ENCODE assay signal across 9 mouse cellular contexts in genomic region chr11:24078706-24079316, GRCm38 (mm10). TPM values are rescaled to one million over a fixed set of nuclear protein-coding genes. Genes with fewer than 3 reads are reported as not detected.
A peak's percentile ranks its signal among the peaks of the same experiment; 100 is the strongest.
DNase-seq lines count a peak whose midpoint lies in the region; ATAC-seq and TF ChIP-seq lines count a peak whose summit lies in the region.
"Had no signal": no experiment of that assay in that cellular context is flagged by ENCODE, and none has a peak within 500 bp of the region (broad histone marks: within the 10 kb centered on the region; RNA-seq: fewer than 3 reads in every experiment).

No protein-coding gene starts in this region.

- peak; percentile 48 to 65 for DNase-seq in left cerebral cortex, postnatal 36 days (ENCODE audit: low spot score in 2 of 2)
- DNase-seq in left cerebral cortex, adult 9 months (ENCODE audit: low spot score in 2 of 2): no peak
- DNase-seq in adrenal gland, postnatal 14 days: peak; percentile 70
- peak; percentile 64 to 65 for DNase-seq in heart, adult 2 months
- DNase-seq in spleen, postnatal 4 days (ENCODE audit: low spot score in 2 of 2): peak; percentile 67 to 85
- no peak for DNase-seq in left cerebral cortex, adult 18-20 months (ENCODE audit: low spot score in 2 of 2)

- H3K36me3 ChIP-seq in heart, adult 2 months (ENCODE audit: control insufficient read depth, insufficient read depth, low read length): no peaks in the 10 kb centered on the region
- no peaks in the 10 kb centered on the region for H3K36me3 ChIP-seq in kidney, embryonic 16.5 days (ENCODE audit: insufficient read depth, low read length)

- H3K9ac ChIP-seq in heart, adult 2 months (ENCODE audit: low read depth, low read length): peak overlapping the region; percentile 62
- H3K9ac ChIP-seq in kidney, embryonic 16.5 days (replicated peaks; ENCODE audit: low read length): peak overlapping the region; percentile 61

- TF ChIP-seq CTCF in heart, adult 2 months (IDR thresholded peaks at IDR 0.05): no peak

- no peak for ATAC-seq in kidney, embryonic 16.5 days (ENCODE audit: low FRiP score, low TSS enrichment)
- ATAC-seq in megakaryocyte, adult 5-6 weeks (ENCODE audit: poor library complexity, severe bottlenecking): 0 out of 2 replicates have a peak, but pooled peaks have one; percentile 11

- peaks cover 3% of the 10 kb centered on the region for H3K4me1 ChIP-seq in heart, adult 2 months (ENCODE audit: control insufficient read depth, insufficient read depth, low read length)
- peaks cover 45% of the 10 kb centered on the region for H3K4me1 ChIP-seq in kidney, embryonic 16.5 days (ENCODE audit: insufficient read depth, low read length)

- peak overlapping the region; percentile 6; the same call in 1 of the 2 replicates for H3K27ac ChIP-seq in heart, adult 2 months
- no peak overlapping the region for H3K27ac ChIP-seq in kidney, embryonic 16.5 days (ENCODE audit: low read length)

- H3K9me3 ChIP-seq in kidney, embryonic 16.5 days (ENCODE audit: low read length): no peaks in the 10 kb centered on the region

- TF ChIP-seq POLR2A in heart, adult 2 months (IDR thresholded peaks at IDR 0.05; ENCODE audit: insufficient read depth, low read depth, low read length): no peak

- peak overlapping the region; percentile 54 for H3K4me3 ChIP-seq in heart, adult 2 months
- peak overlapping the region; percentile 65 for H3K4me3 ChIP-seq in kidney, embryonic 16.5 days (ENCODE audit: low read length)

- H3K79me2 ChIP-seq in heart, adult 2 months (replicated peaks; ENCODE audit: control insufficient read depth, insufficient read depth, low read length): no peaks in the 10 kb centered on the region

- WGBS in heart, adult 2 months: under 1% methylated on average over 38 of the region's 38 CpGs
- 0% methylated on average over 38 of the region's 38 CpGs for WGBS in kidney, embryonic 16.5 days

- intact Hi-C loops in left cerebral cortex, postnatal 36 days (cut with DNase I): no loop called here
- intact Hi-C loops in heart, adult 2 months (cut with DNase I): no loop called here

- H3K27me3 ChIP-seq in heart, adult 2 months (ENCODE audit: control insufficient read depth, insufficient read depth, low read length): peaks cover 16% of the 10 kb centered on the region
- H3K27me3 ChIP-seq in kidney, embryonic 16.5 days (ENCODE audit: insufficient read depth, low read length): peaks cover 61% of the 10 kb centered on the region

- peak overlapping the region; percentile 99 for H3K4me2 ChIP-seq in kidney, embryonic 16.5 days (replicated peaks; ENCODE audit: low read depth, low read length)

- TF ChIP-seq EP300 in heart, adult 2 months (IDR thresholded peaks at IDR 0.05; ENCODE audit: insufficient read depth, low read depth, low read length): no peak

RNA-seq across cellular contexts. Expression of gene Bcl11a, which starts 1.0 kb away (rescaled TPM):
- 100 to 1,000 TPM; 100 to 116 TPM for total RNA-seq in left cerebral cortex, postnatal 36 days (2021)
- total RNA-seq in adrenal gland, postnatal 14 days (2021): 5.1 and 9.7 TPM in 2 replicates
- 1 to 10 TPM; 2.4 to 4.2 TPM for total RNA-seq in heart, adult 2 months (2021)
- polyA plus RNA-seq in heart, adult 2 months (2012; rRNA removed): 1.1 and 1.7 TPM in 2 replicates
- 2.8 and 3.1 TPM in 2 replicates for polyA plus RNA-seq in kidney, embryonic 16.5 days (2015; fragmentation: Nextera tagmentation; extraction: Ambion mirVana)
- 31.4 and 33.7 TPM in 2 replicates for total RNA-seq in megakaryocyte, adult 5-6 weeks (2015)
- 16.2 and 34.6 TPM in 2 replicates for total RNA-seq in megakaryocyte, adult 5-6 weeks (2017)
- 10 to 100 TPM; 87.2 to 93.6 TPM for total RNA-seq in left cerebral cortex, adult 18-20 months (2021)

RNA-seq across cellular contexts. Expression of gene A830031A19Rik, which starts 4.0 kb away (rescaled TPM):
- 1 to 10 TPM; 1.3 to 1.5 TPM for total RNA-seq in left cerebral cortex, postnatal 36 days (2021)
- total RNA-seq in adrenal gland, postnatal 14 days (2021): not detected in 2 replicates
- total RNA-seq in heart, adult 2 months (2021): not detected
- polyA plus RNA-seq in heart, adult 2 months (2012; rRNA removed): not detected in 2 replicates
- not detected in 2 replicates for polyA plus RNA-seq in kidney, embryonic 16.5 days (2015; fragmentation: Nextera tagmentation; extraction: Ambion mirVana)
- total RNA-seq in megakaryocyte, adult 5-6 weeks (2015): not detected in 2 replicates
- total RNA-seq in megakaryocyte, adult 5-6 weeks (2017): not detected in 2 replicates
- 1 to 10 TPM; 1.1 to 1.4 TPM for total RNA-seq in left cerebral cortex, adult 18-20 months (2021)
- total RNA-seq: adrenal gland, postnatal 4 days had no signal

Comparison
In these comparisons a context has a peak if more than half of its experiments do, and no peak if none do; other contexts are left out.
1. DNase-seq: peak in left cerebral cortex, postnatal 36 days (2 of 2), adrenal gland, postnatal 14 days (single experiment), heart, adult 2 months (2 of 2) and spleen, postnatal 4 days (2 of 2); none in left cerebral cortex, adult 9 months (0 of 2) and left cerebral cortex, adult 18-20 months (0 of 2).